Mouse (Mus musculus): ENCODE data around the gene Rp2. TPM values are rescaled to one million over a fixed set of nuclear protein-coding genes. Genes with fewer than 3 reads are reported as not detected.
"Not testable (repeated sequence)": the region's sequence is repeated elsewhere in the genome, so short reads cannot be mapped to it uniquely, and the experiment has no call there.

Gene Rp2
- 13.6 and 14.7 TPM in 2 replicates for polyA plus RNA-seq (2015; fragmentation: Nextera tagmentation; extraction: Ambion mirVana)

DNA sequence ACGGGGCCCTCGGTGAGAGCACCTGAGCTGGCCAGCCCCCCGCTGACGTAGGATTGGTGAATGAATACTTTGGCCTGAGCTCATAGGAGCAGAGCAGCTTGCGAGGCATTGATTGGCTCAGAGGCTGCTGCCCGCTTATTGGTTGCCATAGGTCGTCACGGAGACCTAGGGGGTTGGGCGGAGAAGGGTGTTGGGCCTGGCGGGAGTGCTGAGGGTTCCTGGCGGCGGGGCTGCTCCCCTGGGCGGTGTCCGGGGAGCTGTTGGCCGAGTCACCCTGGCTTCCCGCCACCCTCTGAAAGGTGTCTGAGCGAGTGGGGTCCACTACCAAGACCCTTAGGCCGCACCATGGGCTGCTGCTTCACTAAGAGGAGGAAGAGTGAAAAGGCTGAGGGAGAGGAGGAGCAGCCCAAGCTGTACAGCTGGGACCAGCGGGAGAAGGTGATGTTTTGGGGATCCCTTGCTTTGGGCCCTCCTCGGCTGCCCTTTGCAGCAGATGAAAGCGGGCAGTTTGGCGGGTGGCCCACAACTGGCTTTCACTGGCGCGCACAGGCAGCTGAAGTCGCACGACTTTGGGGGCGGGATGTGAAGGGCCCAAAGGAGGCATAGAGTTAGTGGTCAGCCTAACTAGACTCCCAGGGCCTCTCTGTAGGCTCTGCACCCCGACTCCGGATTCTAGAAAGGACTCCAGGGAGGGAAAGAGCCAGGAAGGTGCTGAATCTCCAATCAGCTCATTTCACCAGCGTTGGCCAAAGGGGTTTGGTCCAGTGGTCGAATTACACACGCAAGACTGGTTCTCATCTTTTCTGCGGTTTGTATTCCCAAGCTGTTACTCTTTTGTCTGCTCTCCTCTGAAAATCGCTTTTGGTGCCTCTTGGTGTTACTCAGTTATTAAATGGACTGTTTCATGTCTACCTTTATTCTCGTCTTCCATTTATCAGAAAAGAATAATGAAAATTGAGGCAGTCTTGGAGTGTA, at the start of gene Rp2:
TSS of gene Rp2 (plus strand) at position 91 of the 975 bp plus-strand sequence.
- ATAC-seq (ENCODE audit: low FRiP score): peak; percentile 100
- no peaks in the 10 kb centered on the region for H3K27me3 ChIP-seq (replicated peaks)
- 17% methylated on average over 35 of the region's 35 CpGs for WGBS

DNA sequence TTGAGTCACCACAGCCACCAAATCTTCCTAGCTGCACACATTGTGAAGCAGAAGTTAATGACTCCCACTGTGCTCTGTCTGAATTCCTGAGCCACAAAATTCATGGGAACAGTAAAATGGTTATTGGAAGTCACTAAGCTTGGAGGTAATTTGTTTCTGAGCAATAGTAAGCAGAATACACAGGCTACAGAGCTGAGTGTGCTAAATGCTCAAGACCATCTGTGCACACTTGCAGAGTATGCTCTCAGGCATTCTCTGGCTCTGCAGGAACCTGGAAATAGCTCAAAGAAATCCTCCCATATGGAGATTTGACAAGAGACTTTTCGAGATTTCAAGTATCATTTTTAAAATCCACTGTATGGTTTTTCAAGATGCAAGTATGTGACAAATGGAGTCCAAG, 31.5 kb upstream of the Rp2 start:
- H3K27me3 ChIP-seq (replicated peaks): no peaks in the 10 kb centered on the region
- no peak overlapping the region for H3K27ac ChIP-seq (replicated peaks)
- H3K9ac ChIP-seq (replicated peaks): no peak overlapping the region
- H3K4me3 ChIP-seq (replicated peaks): no peak overlapping the region
- H3K4me1 ChIP-seq: no peaks in the 10 kb centered on the region
- WGBS: 69% methylated on average over 1 of the region's 1 CpGs
- H3K36me3 ChIP-seq: no peaks in the 10 kb centered on the region
- H3K4me2 ChIP-seq: no peak overlapping the region
- no peaks in the 10 kb centered on the region for H3K9me3 ChIP-seq (replicated peaks)
- 0 out of 2 replicates have a peak, but pooled peaks have one; percentile 53 for ATAC-seq (ENCODE audit: low FRiP score)

More for the DNA sequence above, at the start of gene Rp2:
- Histone ChIP-seq H3K4me3 (replicated peaks) (peak within 1 kb of the TSS; percentile 63), H3K4me2 (peak within 1 kb of the TSS; percentile 56), H3K36me3 (no peaks in the 10 kb centered on the region), H3K4me1 (peaks cover 4% of the 10 kb centered on the region), H3K9ac (replicated peaks) (peak within 1 kb of the TSS; percentile 60), H3K9me3 (replicated peaks) (no peaks in the 10 kb centered on the region), H3K27ac (replicated peaks) (peak within 1 kb of the TSS; percentile 69)

DNA sequence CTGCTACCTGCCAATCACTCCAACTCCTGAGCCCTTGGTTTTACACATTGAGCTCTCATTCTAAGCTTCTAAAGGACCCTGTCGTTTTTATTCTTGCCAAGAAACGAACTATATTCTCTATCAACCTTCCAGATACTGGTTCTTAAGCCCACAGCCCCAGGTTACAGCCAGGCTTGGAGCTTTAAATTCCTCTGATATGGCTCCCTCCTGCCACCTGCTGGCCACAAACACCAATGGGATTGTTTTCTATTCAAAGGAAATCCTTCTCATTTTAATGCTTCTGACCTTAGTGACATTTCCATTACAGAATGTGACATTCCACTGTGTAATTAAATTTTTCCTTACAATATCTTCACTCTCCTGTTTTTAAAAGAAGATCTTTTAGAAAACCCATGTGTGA, 28.6 kb upstream of the Rp2 start:
- WGBS: 11% methylated on average over 2 of the region's 2 CpGs
- Histone ChIP-seq H3K27ac (replicated peaks) (no peak overlapping the region), H3K9me3 (replicated peaks) (no peaks in the 10 kb centered on the region), H3K36me3 (no peaks in the 10 kb centered on the region), H3K4me1 (no peaks in the 10 kb centered on the region), H3K4me2 (no peak overlapping the region), H3K9ac (replicated peaks) (no peak overlapping the region), H3K4me3 (replicated peaks) (no peak overlapping the region), H3K27me3 (replicated peaks) (no peaks in the 10 kb centered on the region)
- ATAC-seq (ENCODE audit: low FRiP score): no peak

DNA sequence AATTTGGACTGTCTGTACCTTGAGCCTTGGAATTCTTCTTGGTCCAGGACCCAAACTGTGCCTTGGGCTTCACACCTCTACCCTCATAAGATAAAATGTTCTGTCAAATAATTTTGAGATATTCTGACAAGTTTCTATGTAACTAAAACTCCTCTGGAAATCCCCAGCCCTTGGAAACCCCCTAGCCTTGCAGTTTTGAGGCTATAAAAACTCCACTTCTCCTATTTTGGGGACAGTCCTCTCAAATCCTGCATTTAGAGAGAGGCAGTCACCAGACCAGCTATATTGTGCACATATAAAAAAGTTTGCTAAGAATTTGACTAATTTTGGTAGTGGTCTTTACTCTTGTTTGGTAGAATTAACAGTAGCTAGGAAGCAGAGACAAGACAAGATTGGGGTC, 19.3 kb upstream of the Rp2 start:
- Histone ChIP-seq H3K27me3 (replicated peaks) (no peaks in the 10 kb centered on the region), H3K36me3 (no peaks in the 10 kb centered on the region), H3K27ac (replicated peaks) (no peak overlapping the region), H3K4me2 (no peak overlapping the region), H3K4me3 (replicated peaks) (no peak overlapping the region), H3K9ac (replicated peaks) (no peak overlapping the region), H3K9me3 (replicated peaks) (no peaks in the 10 kb centered on the region), H3K4me1 (no peaks in the 10 kb centered on the region)
- ATAC-seq (ENCODE audit: low FRiP score): no peak

DNA sequence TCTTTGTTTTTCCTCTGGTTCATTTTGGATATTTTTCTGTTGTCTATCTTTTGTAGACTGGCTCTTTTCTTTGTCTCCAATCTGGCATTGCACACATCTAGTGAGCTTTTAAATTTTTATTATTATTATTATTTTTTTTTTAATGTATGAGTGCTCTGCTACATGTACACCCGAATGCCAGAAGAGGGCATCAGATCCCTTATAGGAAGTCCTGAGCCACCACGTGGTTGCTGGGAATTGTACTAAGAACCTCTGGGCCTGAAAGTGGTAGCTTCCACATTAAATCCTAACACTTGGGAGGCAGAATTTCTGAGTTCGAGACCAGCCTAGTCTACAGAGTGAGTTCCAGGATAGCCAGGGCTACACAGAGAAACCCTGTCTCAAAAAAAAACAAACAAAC, 17.9 kb upstream of the Rp2 start:
- no peak overlapping the region for H3K4me2 ChIP-seq
- H3K36me3 ChIP-seq: no peaks in the 10 kb centered on the region
- no peak for ATAC-seq (ENCODE audit: low FRiP score)
- H3K9me3 ChIP-seq (replicated peaks): no peaks in the 10 kb centered on the region
- H3K27ac ChIP-seq (replicated peaks): no peak overlapping the region
- 61% methylated on average over 3 of the region's 3 CpGs for WGBS
- no peaks in the 10 kb centered on the region for H3K4me1 ChIP-seq
- no peaks in the 10 kb centered on the region for H3K27me3 ChIP-seq (replicated peaks)
- H3K4me3 ChIP-seq (replicated peaks): no peak overlapping the region
- no peak overlapping the region for H3K9ac ChIP-seq (replicated peaks)

DNA sequence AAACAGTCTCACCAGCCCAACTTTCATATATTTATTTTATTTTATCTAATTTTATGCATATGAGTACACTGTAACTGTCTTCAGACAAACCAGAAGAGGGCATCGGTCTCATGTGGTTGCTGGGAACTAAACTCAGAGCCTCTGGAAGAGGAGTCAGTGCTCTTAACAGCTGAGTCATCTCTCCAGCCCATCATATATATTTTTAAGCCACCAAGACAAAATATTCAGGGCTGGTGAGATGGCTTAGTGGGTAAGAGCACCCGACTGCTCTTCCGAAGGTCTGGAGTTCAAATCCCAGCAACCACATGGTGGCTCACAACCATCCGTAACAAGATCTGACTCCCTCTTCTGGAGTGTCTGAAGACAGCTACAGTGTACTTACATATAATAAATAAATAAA, 14.0 kb upstream of the Rp2 start:
- not testable (repeated sequence) for H3K4me3 ChIP-seq (replicated peaks); H3K36me3 ChIP-seq; H3K4me2 ChIP-seq; H3K9me3 ChIP-seq (replicated peaks); H3K27ac ChIP-seq (replicated peaks); H3K9ac ChIP-seq (replicated peaks); H3K27me3 ChIP-seq (replicated peaks); H3K4me1 ChIP-seq; ATAC-seq (ENCODE audit: low FRiP score)
- WGBS: 94% methylated on average over 3 of the region's 4 CpGs

DNA sequence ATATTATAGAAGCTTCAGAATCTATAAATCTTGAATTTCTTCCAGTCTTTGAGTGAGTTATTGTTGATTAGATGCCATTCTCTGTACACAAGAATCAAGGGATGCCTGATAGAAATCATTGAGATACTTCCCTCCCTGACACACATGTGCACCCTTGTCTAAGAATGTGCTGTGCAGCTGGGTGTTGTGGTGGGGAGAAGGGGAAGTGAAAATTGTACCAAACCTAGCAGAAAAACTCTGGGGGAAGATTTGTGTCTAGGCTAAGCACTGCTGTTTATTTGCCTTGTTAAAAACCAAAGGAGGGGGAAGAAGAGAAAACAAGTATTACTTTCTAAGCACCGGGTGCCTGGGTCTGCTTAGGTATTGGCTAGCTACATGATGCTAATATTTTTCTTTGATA, 9.0 kb upstream of the Rp2 start:
- H3K4me2 ChIP-seq: no peak overlapping the region
- 90% methylated on average over 1 of the region's 1 CpGs for WGBS
- H3K27ac ChIP-seq (replicated peaks): no peak overlapping the region
- ATAC-seq (ENCODE audit: low FRiP score): no peak
- H3K4me3 ChIP-seq (replicated peaks): no peak overlapping the region
- H3K4me1 ChIP-seq: no peaks in the 10 kb centered on the region
- no peaks in the 10 kb centered on the region for H3K27me3 ChIP-seq (replicated peaks)
- H3K9ac ChIP-seq (replicated peaks): no peak overlapping the region
- H3K36me3 ChIP-seq: no peaks in the 10 kb centered on the region
- no peaks in the 10 kb centered on the region for H3K9me3 ChIP-seq (replicated peaks)

DNA sequence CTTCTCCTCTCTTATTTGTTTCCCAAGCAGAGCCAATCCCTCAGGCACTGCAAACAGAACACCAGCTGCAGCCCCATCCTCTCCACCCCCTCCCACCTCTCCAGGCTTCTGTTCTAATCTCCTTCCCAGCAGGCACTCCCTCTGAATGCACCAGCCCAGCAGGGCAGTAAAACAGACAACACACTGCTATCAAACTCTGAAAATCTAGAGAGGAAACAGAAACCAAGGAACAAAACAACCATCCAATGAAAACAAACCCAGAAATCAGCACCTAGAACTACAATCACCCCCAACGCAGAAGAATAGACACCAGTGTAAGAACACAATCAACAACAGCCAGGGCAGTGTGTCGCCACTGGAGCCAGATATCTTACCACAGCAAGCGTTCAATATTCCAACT, 8.0 kb upstream of the Rp2 start:
- 36% methylated on average over 3 of the region's 3 CpGs for WGBS
- H3K36me3 ChIP-seq: no peaks in the 10 kb centered on the region
- no peak overlapping the region for H3K9ac ChIP-seq (replicated peaks)
- H3K27ac ChIP-seq (replicated peaks): no peak overlapping the region
- H3K4me3 ChIP-seq (replicated peaks): no peak overlapping the region
- H3K27me3 ChIP-seq (replicated peaks): no peaks in the 10 kb centered on the region
- ATAC-seq (ENCODE audit: low FRiP score): no peak
- no peaks in the 10 kb centered on the region for H3K4me1 ChIP-seq
- H3K9me3 ChIP-seq (replicated peaks): no peaks in the 10 kb centered on the region
- H3K4me2 ChIP-seq: no peak overlapping the region

DNA sequence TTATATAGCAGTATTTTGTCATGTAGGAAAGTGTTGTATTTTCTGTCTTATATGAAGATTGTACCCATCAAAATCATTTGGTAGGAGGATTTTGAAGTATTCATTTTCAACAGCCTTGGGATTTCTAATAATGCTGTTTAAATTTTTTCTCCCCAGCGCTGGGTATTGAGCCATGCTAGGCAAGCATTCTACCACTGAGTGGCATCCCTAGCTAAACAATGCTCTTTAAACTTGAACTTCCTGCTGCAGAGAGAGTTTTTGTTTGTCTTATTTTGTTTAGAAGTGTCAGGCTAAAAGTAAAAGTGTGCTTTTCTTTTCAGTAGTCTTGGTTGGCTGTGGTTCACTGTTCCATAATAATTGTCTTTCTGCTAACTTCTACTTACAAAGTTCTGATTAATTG, 1.8 kb downstream of the Rp2 start:
- Histone ChIP-seq H3K36me3 (no peaks in the 10 kb centered on the region), H3K4me2 (peak overlapping the region; percentile 34), H3K27me3 (replicated peaks) (no peaks in the 10 kb centered on the region), H3K27ac (replicated peaks) (no peak overlapping the region), H3K9ac (replicated peaks) (no peak overlapping the region), H3K9me3 (replicated peaks) (no peaks in the 10 kb centered on the region), H3K4me3 (replicated peaks) (0 out of 2 replicates have a peak overlapping the region, but pooled peaks have one; percentile 6), H3K4me1 (peaks cover 4% of the 10 kb centered on the region)
- no peak for ATAC-seq (ENCODE audit: low FRiP score)
- 58% methylated on average over 1 of the region's 1 CpGs for WGBS

DNA sequence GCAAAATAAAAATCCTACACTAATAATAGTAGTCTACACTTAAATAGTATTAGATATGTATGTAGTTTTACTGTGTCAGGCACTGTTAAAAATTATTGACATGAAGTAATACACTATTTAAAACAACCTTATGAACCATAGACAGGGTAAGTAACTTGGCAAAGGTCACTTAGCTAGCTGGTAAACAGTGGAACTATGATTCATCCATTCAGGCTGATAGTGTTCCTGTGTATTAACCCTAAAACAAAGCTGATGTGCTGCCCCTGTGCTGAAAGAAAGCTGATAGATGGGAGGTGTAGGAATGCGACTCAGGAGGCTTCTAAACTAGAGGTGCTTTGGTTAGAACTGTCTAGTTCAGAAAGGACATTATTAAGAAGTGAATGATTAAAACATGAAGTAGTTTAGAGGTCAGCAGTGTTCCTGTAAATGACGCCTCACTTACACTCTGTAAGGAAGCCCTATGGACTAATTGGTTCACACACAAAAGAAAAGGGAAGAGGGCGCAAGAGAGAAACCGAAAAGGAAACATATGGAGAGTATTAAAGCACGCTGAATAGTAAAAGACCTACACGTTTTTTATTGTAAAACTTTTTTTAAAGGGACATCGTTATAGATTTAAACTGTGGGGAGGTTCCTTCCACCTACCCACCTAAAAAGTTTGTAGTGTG, 15.2 kb downstream of the Rp2 start:
- Histone ChIP-seq H3K9me3 (replicated peaks) (no peaks in the 10 kb centered on the region), H3K36me3 (no peaks in the 10 kb centered on the region), H3K4me2 (no peak overlapping the region), H3K27me3 (replicated peaks) (no peaks in the 10 kb centered on the region), H3K9ac (replicated peaks) (no peak overlapping the region), H3K27ac (replicated peaks) (no peak overlapping the region), H3K4me3 (replicated peaks) (no peak overlapping the region), H3K4me1 (no peaks in the 10 kb centered on the region)
- ATAC-seq (ENCODE audit: low FRiP score): no peak
- 68% methylated on average over 7 of the region's 7 CpGs for WGBS

DNA sequence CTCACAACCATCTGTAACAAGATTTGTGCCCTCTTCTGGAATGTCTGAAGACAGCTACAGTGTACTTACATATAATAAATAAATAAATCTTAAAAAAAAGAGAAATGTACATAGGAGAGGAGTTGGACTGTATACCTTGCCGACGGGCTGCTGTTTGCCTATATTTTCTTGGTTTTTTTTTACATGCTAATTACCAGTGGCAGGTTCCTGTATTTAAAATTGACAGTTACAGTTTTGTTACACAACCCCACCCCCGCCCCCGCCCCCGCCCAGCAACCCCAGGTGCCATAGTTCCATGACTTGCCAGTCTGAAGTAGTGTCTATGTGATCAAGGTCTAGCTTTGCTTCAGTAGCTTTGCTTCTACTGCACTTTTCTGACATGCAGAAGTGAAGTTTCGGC, 18.0 kb downstream of the Rp2 start:
- 97% methylated on average over 6 of the region's 6 CpGs for WGBS
- Histone ChIP-seq H3K4me1 (no peaks in the 10 kb centered on the region), H3K27me3 (replicated peaks) (no peaks in the 10 kb centered on the region), H3K27ac (replicated peaks) (no peak overlapping the region), H3K9me3 (replicated peaks) (no peaks in the 10 kb centered on the region), H3K36me3 (no peaks in the 10 kb centered on the region), H3K9ac (replicated peaks) (no peak overlapping the region), H3K4me2 (no peak overlapping the region), H3K4me3 (replicated peaks) (no peak overlapping the region)
- ATAC-seq (ENCODE audit: low FRiP score): no peak

DNA sequence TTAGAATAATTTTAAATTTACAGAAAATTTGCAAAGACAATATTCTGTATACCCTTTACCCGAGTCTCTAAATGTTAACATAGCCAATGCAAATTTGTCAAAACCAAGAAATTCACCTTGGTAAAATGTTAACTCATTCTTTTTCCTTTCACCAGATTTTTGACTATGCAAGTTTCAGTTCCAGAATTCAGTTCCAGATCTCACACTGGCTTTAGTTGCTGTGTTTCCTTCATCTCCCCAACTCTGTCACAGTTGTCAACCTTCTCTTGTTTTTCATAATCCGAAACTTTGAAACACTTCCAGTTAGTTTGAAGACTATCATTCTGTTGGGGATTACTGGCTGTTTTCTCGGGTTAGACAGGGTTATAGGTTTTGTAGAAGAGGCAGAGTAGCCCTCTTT, 22.7 kb downstream of the Rp2 start:
- no peak overlapping the region for H3K4me2 ChIP-seq
- H3K9ac ChIP-seq (replicated peaks): no peak overlapping the region
- no peak overlapping the region for H3K27ac ChIP-seq (replicated peaks)
- no peak overlapping the region for H3K4me3 ChIP-seq (replicated peaks)
- H3K9me3 ChIP-seq (replicated peaks): no peaks in the 10 kb centered on the region
- ATAC-seq (ENCODE audit: low FRiP score): no peak
- 79% methylated on average over 3 of the region's 3 CpGs for WGBS
- no peaks in the 10 kb centered on the region for H3K27me3 ChIP-seq (replicated peaks)
- H3K4me1 ChIP-seq: no peaks in the 10 kb centered on the region
- no peaks in the 10 kb centered on the region for H3K36me3 ChIP-seq
